Mouse (Mus musculus): ENCODE measurements around the gene Ift20. TPM values are rescaled to one million over a fixed set of nuclear protein-coding genes. Genes with fewer than 3 reads are reported as not detected.

Ift20 gene
- polyA plus RNA-seq, 1 experiment from 2014 or later = 142 TPM

GRCm38 (mm10) chr11:78549491-78549987 is 13.4 kb downstream of the Ift20 start:
- Histone ChIP-seq H3K4me1 (peaks cover 10% of the 10 kb centered on the region; the same call in 1 of the 2 replicates), H3K27ac (peak overlapping the region; percentile 83; the same call in 1 of the 2 replicates), H3K9ac (peak overlapping the region; percentile 69; the same call in 1 of the 2 replicates), H3K9me3 (no peaks in the 10 kb centered on the region), H3K36me3 (no peaks in the 10 kb centered on the region; the same call in 1 of the 2 replicates), H3K27me3 (replicated peaks) (no peaks in the 10 kb centered on the region), H3K4me3 (replicated peaks) (peak overlapping the region; percentile 75), H3K4me2 (peak overlapping the region; percentile 71)
- no peak for ATAC-seq (ENCODE audit: insufficient read depth, low FRiP score, low read depth)
- WGBS = 4% methylated on average over 5 of the region's 5 CpGs

- Histone ChIP-seq H3K27ac (peak within 1 kb of the TSS; percentile 83), H3K36me3 (no peaks in the 10 kb centered on the region), H3K9me3 (no peaks in the 10 kb centered on the region), H3K9ac (peak within 1 kb of the TSS; percentile 69; the same call in 1 of the 2 replicates), H3K27me3 (replicated peaks) (no peaks in the 10 kb centered on the region), H3K4me3 (replicated peaks) (peak within 1 kb of the TSS; percentile 75), H3K4me1 (peaks cover 10% of the 10 kb centered on the region; the same call in 1 of the 2 replicates), H3K4me2 (peak within 1 kb of the TSS; percentile 71)
- ATAC-seq (ENCODE audit: insufficient read depth, low FRiP score, low read depth) = peak; percentile 99
- under 1% methylated on average over 60 of the region's 60 CpGs for WGBS
These were observed 14.3 kb downstream of the Ift20 start, which contains the start of gene Tmem97 for GRCm38 (mm10) chr11:78550168-78551058. TSS of gene Tmem97 (minus strand) at chr11:78550777.

- WGBS = 34% methylated on average over 6 of the region's 6 CpGs
- H3K9ac ChIP-seq = peak overlapping the region; percentile 20; the same call in 1 of the 2 replicates
- H3K36me3 ChIP-seq = no peaks in the 10 kb centered on the region
- no peaks in the 10 kb centered on the region for H3K27me3 ChIP-seq (replicated peaks)
- H3K27ac ChIP-seq = peak overlapping the region; percentile 74; the same call in 1 of the 2 replicates
- no peak for ATAC-seq (ENCODE audit: insufficient read depth, low FRiP score, low read depth)
- H3K4me2 ChIP-seq = peak overlapping the region; percentile 71
- H3K9me3 ChIP-seq = no peaks in the 10 kb centered on the region
- H3K4me1 ChIP-seq = peaks cover 10% of the 10 kb centered on the region; the same call in 1 of the 2 replicates
- peak overlapping the region; percentile 75 for H3K4me3 ChIP-seq (replicated peaks)
These were observed 14.9 kb downstream of the Ift20 start for GRCm38 (mm10) chr11:78551059-78551398.

GRCm38 (mm10) chr11:78555623-78556022 is 19.5 kb downstream of the Ift20 start:
- peak overlapping the region; percentile 78 for H3K27ac ChIP-seq
- no peaks in the 10 kb centered on the region for H3K9me3 ChIP-seq
- H3K4me2 ChIP-seq = no peak overlapping the region
- H3K36me3 ChIP-seq = no peaks in the 10 kb centered on the region
- no peak overlapping the region for H3K9ac ChIP-seq
- 0 out of 2 replicates have a peak, but pooled peaks have one; percentile 25 for ATAC-seq (ENCODE audit: insufficient read depth, low FRiP score, low read depth)
- no peak overlapping the region for H3K4me3 ChIP-seq (replicated peaks)
- H3K27me3 ChIP-seq (replicated peaks) = no peaks in the 10 kb centered on the region
- H3K4me1 ChIP-seq = peaks cover 5% of the 10 kb centered on the region; the same call in 1 of the 2 replicates
- 61% methylated on average over 3 of the region's 3 CpGs for WGBS

- no peaks in the 10 kb centered on the region for H3K27me3 ChIP-seq (replicated peaks)
- H3K9ac ChIP-seq = no peak overlapping the region
- no peak overlapping the region for H3K4me3 ChIP-seq (replicated peaks)
- H3K4me2 ChIP-seq = no peak overlapping the region
- whole genome bisulfite sequencing = 66% methylated on average over 4 of the region's 4 CpGs
- H3K36me3 ChIP-seq = no peaks in the 10 kb centered on the region
- no peak for ATAC-seq (ENCODE audit: insufficient read depth, low FRiP score, low read depth)
- H3K4me1 ChIP-seq = peaks cover 5% of the 10 kb centered on the region; the same call in 1 of the 2 replicates
- H3K9me3 ChIP-seq = no peaks in the 10 kb centered on the region
- peak overlapping the region; percentile 17; the same call in 1 of the 2 replicates for H3K27ac ChIP-seq
These were observed 19.9 kb downstream of the Ift20 start for GRCm38 (mm10) chr11:78556070-78556469.

- H3K4me3 ChIP-seq (replicated peaks) = no peak overlapping the region
- no peak overlapping the region for H3K9ac ChIP-seq
- peaks cover 5% of the 10 kb centered on the region; the same call in 1 of the 2 replicates for H3K4me1 ChIP-seq
- H3K27ac ChIP-seq = 0 out of 2 replicates have a peak overlapping the region, but pooled peaks have one; percentile 5
- H3K36me3 ChIP-seq = no peaks in the 10 kb centered on the region
- H3K27me3 ChIP-seq (replicated peaks) = no peaks in the 10 kb centered on the region
- H3K4me2 ChIP-seq = no peak overlapping the region
- no peak for ATAC-seq (ENCODE audit: insufficient read depth, low FRiP score, low read depth)
- no peaks in the 10 kb centered on the region for H3K9me3 ChIP-seq
- WGBS = 58% methylated on average over 8 of the region's 8 CpGs
These were observed 21.1 kb downstream of the Ift20 start for GRCm38 (mm10) chr11:78557241-78557640.

- H3K27me3 ChIP-seq (replicated peaks) = no peaks in the 10 kb centered on the region
- 20% methylated on average over 4 of the region's 4 CpGs for WGBS
- H3K4me2 ChIP-seq = no peak overlapping the region
- ATAC-seq (ENCODE audit: insufficient read depth, low FRiP score, low read depth) = no peak
- no peaks in the 10 kb centered on the region for H3K36me3 ChIP-seq
- H3K4me3 ChIP-seq (replicated peaks) = no peak overlapping the region
- H3K27ac ChIP-seq = no peak overlapping the region
- no peaks in the 10 kb centered on the region for H3K9me3 ChIP-seq
- H3K9ac ChIP-seq = no peak overlapping the region
- peaks cover 5% of the 10 kb centered on the region; the same call in 1 of the 2 replicates for H3K4me1 ChIP-seq
These were observed 24.3 kb downstream of the Ift20 start for GRCm38 (mm10) chr11:78560447-78560846.

- H3K9ac ChIP-seq = no peak overlapping the region
- H3K9me3 ChIP-seq = no peaks in the 10 kb centered on the region
- H3K27me3 ChIP-seq (replicated peaks) = no peaks in the 10 kb centered on the region
- 48% methylated on average over 6 of the region's 6 CpGs for WGBS
- no peak for ATAC-seq (ENCODE audit: insufficient read depth, low FRiP score, low read depth)
- H3K4me3 ChIP-seq (replicated peaks) = no peak overlapping the region
- H3K36me3 ChIP-seq = peaks cover 16% of the 10 kb centered on the region
- H3K27ac ChIP-seq = no peak overlapping the region
- no peaks in the 10 kb centered on the region for H3K4me1 ChIP-seq
- no peak overlapping the region for H3K4me2 ChIP-seq
These were observed 30.6 kb downstream of the Ift20 start for GRCm38 (mm10) chr11:78566775-78567174.

GRCm38 (mm10) chr11:78567614-78568013 is 31.5 kb downstream of the Ift20 start:
- Histone ChIP-seq H3K4me2 (no peak overlapping the region), H3K27ac (no peak overlapping the region), H3K9ac (no peak overlapping the region), H3K4me3 (replicated peaks) (no peak overlapping the region), H3K9me3 (no peaks in the 10 kb centered on the region), H3K36me3 (peaks cover 20% of the 10 kb centered on the region), H3K27me3 (replicated peaks) (no peaks in the 10 kb centered on the region), H3K4me1 (no peaks in the 10 kb centered on the region)
- no peak for ATAC-seq (ENCODE audit: insufficient read depth, low FRiP score, low read depth)
- 90% methylated on average over 6 of the region's 6 CpGs for WGBS

GRCm38 (mm10) chr11:78568827-78569226 is 32.7 kb downstream of the Ift20 start:
- whole genome bisulfite sequencing = 86% methylated on average over 10 of the region's 10 CpGs
- peaks cover 20% of the 10 kb centered on the region for H3K36me3 ChIP-seq
- H3K4me3 ChIP-seq (replicated peaks) = no peak overlapping the region
- ATAC-seq (ENCODE audit: insufficient read depth, low FRiP score, low read depth) = no peak
- no peaks in the 10 kb centered on the region for H3K9me3 ChIP-seq
- H3K27ac ChIP-seq = no peak overlapping the region
- no peak overlapping the region for H3K9ac ChIP-seq
- H3K27me3 ChIP-seq (replicated peaks) = no peaks in the 10 kb centered on the region
- H3K4me2 ChIP-seq = no peak overlapping the region
- no peaks in the 10 kb centered on the region for H3K4me1 ChIP-seq

- 73% methylated on average over 3 of the region's 3 CpGs for WGBS
- ATAC-seq (ENCODE audit: insufficient read depth, low FRiP score, low read depth) = no peak
- peaks cover 20% of the 10 kb centered on the region for H3K36me3 ChIP-seq
These were observed 33.6 kb downstream of the Ift20 start for GRCm38 (mm10) chr11:78569806-78570205.

GRCm38 (mm10) chr11:78571441-78571840 is 35.3 kb downstream of the Ift20 start:
- Histone ChIP-seq H3K4me3 (replicated peaks) (no peak overlapping the region), H3K9ac (no peak overlapping the region), H3K27me3 (replicated peaks) (no peaks in the 10 kb centered on the region), H3K36me3 (peaks cover 24% of the 10 kb centered on the region), H3K4me1 (no peaks in the 10 kb centered on the region), H3K27ac (no peak overlapping the region), H3K4me2 (no peak overlapping the region), H3K9me3 (no peaks in the 10 kb centered on the region)
- 94% methylated on average over 8 of the region's 8 CpGs for WGBS
- ATAC-seq (ENCODE audit: insufficient read depth, low FRiP score, low read depth) = no peak

More at GRCm38 (mm10) chr11:78569806-78570205, 33.6 kb downstream of the Ift20 start:
- Histone ChIP-seq H3K9ac (no peak overlapping the region), H3K4me1 (no peaks in the 10 kb centered on the region), H3K4me3 (replicated peaks) (no peak overlapping the region), H3K9me3 (no peaks in the 10 kb centered on the region), H3K27me3 (replicated peaks) (no peaks in the 10 kb centered on the region), H3K4me2 (no peak overlapping the region), H3K27ac (no peak overlapping the region)

All from stomach, embryonic 15.5 days (tissue).